Mouse (Mus musculus) gastrocnemius, postnatal 10 days (tissue): ENCODE data around the gene Jmjd6. TPM values are rescaled to one million over a fixed set of nuclear protein-coding genes. Genes with fewer than 3 reads are reported as not detected.
"Not testable (repeated sequence)": the region's sequence is repeated elsewhere in the genome, so short reads cannot be mapped to it uniquely, and the experiment has no call there.

Experiments
- DNase-seq: peaks from one replicate; pipeline ENCODE4 v3.0.0; 2021; ENCODE audit warnings: mixed read lengths
- total RNA-seq, 2 experiments: library from RNA; stranded (reverse); gene quantifications; 2 replicates each; pipeline ENCODE4 v1.2.3; 2021

The Jmjd6 gene
- total RNA-seq, 2 experiments from 2014 or later = 23.9 to 26.4 TPM

GRCm38 (mm10) chr11:116823885-116824284 is 19.4 kb downstream of the Jmjd6 start:
- not testable (repeated sequence) for DNase-seq

DNA sequence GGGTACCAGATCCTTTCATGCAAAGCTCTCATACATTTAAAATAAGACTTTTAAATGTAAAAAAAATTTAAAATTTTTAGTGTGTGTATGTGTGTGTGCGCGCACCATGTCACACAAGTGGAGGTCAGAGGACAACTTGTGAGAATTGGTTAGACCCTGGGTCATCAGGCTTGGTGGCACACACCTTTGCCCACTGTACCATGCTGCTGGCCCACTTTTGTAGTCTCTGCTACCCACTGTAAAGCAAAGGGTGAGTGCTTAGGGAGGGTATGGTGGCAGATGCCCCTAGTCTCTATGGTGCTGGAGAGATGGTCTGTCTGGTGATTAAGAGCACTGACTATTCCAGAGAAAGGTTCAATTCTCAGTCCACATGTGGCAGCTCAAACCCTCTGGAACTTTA is 20.0 kb downstream of the Jmjd6 start:
- DNase-seq = no peak

GRCm38 (mm10) chr11:116822626-116823025 is 20.6 kb downstream of the Jmjd6 start:
- DNase-seq = no peak

GRCm38 (mm10) chr11:116822215-116822614 is 21.0 kb downstream of the Jmjd6 start:
- no peak for DNase-seq

DNA sequence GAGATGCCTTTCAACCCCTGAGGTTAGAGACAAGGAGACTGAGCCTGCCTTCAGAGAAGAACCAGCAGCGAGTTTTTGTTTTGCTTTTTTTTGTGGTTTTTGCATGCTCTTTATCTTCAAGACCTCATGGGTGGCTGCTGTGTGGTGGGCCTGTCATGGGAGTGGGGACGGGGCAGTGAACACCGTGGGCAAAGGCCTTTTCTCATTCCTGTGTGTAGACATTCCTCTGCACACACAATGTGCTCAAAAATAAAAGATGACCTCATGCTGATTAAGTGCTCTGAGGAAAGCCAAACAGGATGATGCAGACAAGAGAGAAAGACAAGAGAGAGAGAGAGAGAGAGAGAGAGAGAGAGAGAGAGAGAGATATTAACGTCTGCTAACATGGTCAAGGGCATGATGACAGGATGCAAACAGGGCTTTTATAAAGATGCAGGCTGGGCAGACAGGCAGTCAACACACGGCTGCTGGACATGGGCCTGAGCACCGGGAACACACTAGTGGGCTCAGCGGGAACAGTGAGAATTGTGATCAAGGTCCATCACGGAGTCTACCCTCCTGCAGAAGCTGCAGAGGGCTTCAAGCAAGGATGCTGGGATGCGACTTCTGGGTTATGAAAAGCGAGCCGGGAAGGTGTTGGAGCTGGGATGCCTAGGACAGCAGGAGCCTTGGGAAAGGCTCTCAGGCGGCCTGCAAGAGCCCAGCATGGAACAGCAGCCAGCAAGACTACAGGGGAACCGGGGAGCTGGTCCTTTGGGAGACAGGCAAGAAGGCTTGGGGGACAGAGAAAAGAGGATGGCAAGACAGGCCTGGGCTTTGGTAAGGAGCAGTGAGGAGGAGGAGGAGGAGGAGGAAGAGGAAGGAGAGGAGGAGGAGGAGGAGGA is 21.9 kb downstream of the Jmjd6 start:
- no peak for DNase-seq

- no peak for DNase-seq
These were observed 23.2 kb downstream of the Jmjd6 start for GRCm38 (mm10) chr11:116819932-116820593.

GRCm38 (mm10) chr11:116818722-116819121 is 24.5 kb downstream of the Jmjd6 start:
- DNase-seq = no peak

DNA sequence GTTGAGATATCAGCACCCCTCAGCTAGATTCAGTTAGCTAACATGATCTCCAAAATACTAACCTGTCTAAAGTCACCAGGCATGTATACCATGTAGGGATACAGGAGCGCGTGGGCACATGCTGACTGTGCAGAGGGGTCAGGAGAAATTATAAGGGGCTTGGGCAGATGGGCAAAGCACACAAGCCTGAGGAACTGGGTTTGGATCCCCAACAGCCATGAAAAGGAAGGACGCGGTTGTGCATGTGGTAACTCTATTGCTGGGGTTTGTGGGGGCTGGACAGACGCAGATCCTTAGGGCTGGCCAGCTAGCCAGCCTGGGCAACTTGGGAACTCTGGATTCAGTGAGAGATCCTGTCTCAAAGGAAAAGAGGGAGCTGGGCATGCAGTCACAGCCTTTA is 25.7 kb downstream of the Jmjd6 start:
- no peak for DNase-seq

DNA sequence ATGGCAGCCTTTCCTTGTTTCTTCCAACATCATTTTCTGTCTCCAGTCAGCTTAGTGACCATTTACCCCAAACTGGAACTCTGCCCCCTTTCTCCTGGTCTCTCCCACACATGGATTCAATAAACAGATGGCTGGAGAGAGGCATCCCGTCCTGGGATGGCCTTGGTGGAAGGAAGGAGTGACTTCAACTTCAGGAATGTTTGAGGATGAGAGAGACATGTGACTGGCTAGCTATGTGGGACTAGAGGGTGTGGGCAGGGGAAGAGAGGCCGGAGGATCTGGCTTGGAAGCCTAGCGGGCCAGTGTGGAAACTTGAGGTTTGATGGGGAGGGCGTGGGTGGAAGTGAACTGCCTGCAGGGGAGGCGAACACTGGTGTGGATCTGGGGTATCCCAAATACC is 26.5 kb downstream of the Jmjd6 start:
- DNase-seq = no peak

DNA sequence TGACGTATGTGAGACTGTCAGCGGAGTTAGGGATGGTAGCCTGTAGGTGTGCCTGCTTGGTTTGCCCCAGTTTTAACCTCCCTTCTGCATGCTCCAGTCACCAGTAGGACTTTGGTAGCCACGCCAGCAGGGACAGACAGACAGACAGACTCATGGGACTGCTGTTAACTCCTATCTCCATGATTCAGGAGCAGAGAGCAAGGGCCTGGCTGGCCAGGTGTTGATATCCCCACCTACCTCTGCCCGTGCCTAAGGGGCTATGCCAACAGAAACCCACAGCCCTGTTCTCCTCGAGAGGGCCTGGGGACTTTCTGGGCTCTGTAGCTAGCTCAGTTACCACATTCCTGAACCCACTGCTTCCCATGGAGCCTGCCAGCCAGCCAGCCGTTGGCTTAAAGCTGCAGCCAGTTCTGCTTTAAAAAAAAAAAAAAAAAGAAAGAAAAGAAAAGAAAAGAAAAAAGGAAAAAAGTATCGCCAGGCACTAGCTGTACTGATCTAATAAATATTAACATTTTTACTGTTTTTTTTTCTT is 28.3 kb downstream of the Jmjd6 start:
- no peak for DNase-seq

DNA sequence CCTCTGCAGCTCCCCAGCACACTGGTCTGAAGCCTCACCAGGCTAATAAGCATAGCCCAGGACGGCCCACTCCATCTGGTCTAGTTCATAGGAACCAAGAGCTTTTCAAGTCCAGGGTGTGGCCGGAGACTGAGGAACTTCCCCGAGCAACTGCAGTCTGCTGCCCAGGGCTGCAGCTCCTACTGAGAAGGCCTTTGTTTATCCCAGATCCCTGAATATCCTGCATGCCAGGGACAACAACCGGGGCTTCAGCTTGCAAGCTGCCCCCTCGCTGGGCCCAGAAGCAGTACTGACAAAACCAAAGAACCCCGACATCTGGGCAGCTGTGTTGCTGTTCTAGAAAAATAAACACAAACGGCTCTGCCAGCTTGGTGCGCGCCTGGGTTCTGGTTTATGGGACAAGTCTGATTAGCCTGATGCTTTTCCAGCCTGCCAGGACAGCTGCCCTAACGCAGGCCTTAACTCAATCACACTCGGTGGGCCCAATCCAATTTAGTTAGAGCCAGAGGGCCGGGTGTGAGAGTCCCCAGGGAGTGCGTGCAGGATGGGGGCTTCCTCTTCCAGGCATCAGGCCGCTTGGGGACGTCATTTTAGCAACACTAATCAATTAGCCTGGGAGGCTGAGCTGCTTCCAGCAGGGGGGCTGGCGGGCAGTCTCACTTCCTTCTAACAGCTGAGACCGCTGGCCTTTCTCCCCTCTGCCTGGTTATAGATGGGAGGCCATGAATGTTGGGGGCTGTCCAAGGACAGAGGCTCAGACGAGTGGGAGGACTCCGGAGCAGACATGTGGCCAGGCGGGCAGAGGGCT is 29.0 kb downstream of the Jmjd6 start:
- DNase-seq = peak; percentile 77

DNA sequence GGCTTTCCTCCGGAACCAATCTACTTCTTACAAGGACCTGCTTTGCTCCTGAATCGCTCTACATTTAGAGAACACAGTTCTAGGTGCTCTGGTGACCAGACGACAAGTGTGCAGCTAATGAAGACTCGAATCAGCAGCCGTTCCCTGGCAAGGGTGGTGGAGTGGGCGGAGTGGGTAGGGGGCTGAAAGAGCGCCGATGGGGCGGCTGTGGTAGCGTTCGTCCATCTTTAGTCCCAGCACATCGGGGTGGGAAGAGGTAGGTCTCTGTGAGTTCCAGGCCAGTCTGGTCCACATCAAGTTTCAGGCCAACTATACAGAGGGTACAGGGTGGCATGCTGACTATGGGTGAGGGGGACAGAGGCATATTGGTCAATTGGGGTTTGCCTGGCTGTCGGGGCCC is 29.6 kb downstream of the Jmjd6 start:
- DNase-seq = no peak

GRCm38 (mm10) chr11:116812793-116813529 is 30.3 kb downstream of the Jmjd6 start:
- no peak for DNase-seq

GRCm38 (mm10) chr11:116810983-116811901 is 32.0 kb downstream of the Jmjd6 start:
- peak; percentile 57 for DNase-seq

GRCm38 (mm10) chr11:116810528-116810927 is 32.7 kb downstream of the Jmjd6 start:
- DNase-seq = no peak

DNA sequence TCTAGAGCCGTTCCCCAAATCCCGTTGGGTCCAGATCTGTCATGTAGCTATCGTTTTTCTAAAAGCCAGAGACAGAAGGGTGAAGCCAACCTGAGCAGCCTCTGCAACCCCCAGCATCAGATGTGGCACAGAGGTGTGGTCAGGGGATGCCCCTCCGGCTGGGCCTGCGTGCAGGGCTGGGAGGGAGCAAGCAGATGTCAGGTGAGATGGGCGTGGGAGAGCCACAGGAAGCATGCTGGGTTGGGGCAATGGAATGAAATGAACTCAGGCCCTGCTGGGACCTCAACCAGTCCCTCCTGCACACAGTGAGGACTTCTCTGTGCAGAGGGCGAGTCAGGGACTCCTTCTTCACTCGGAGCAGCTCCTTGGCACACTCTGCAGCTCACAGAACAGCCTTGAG is 33.7 kb downstream of the Jmjd6 start:
- no peak for DNase-seq

GRCm38 (mm10) chr11:116808811-116809395 is 34.3 kb downstream of the Jmjd6 start:
- no peak for DNase-seq

- DNase-seq = peak; percentile 86
These were observed 35.2 kb downstream of the Jmjd6 start for GRCm38 (mm10) chr11:116807938-116808606.

- no peak for DNase-seq
These were observed 35.7 kb downstream of the Jmjd6 start for GRCm38 (mm10) chr11:116807526-116807925.

GRCm38 (mm10) chr11:116807116-116807515 is 36.1 kb downstream of the Jmjd6 start:
- DNase-seq = no peak
